Mouse (Mus musculus): ENCODE data around the gene Zfand2a. TPM values are rescaled to one million over a fixed set of nuclear protein-coding genes. Genes with fewer than 3 reads are reported as not detected.

Zfand2a gene
- total RNA-seq (2014; fragmentation: Nextera tagmentation) (10.9 and 19.5 TPM in 2 replicates), total RNA-seq (2017) (13.6 and 14.7 TPM in 2 replicates)

DNA sequence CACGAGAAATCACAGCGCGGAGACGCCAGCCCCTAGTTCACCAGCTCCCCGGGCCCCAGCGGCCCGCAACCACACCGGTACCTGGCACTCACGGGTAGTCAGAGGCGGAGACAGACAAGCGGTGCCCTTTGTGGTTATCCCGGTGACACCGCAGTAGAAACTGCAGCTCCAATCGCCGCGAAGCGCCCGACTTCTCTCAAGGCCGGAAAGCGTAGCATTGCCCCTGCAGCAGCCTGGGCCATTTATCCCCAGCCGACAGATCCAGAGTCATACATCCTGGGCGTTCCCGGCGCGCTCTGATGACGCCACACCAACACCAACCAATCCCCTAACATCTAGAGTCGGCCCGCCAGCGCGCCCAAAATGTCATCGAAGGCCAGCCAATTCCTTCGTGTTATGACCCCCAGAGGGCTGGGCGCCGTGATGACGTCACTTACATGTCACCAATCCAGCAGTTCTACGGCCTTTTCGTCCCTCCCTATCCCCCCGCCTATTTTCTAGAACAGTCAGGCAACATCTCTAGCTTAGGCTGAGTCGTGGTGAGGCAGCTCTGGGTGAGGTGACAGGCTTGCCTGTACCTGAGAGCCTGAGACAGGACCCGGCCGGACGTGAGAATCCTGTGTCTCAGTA lies at the start of gene Zfand2a:
Gene Zfand2a, minus strand, starts transcription at position 365 of the 630 bp plus-strand sequence.
- peak; percentile 98 for ATAC-seq (replicated peaks; ENCODE audit: low FRiP score, low TSS enrichment, poor library complexity, severe bottlenecking)

DNA sequence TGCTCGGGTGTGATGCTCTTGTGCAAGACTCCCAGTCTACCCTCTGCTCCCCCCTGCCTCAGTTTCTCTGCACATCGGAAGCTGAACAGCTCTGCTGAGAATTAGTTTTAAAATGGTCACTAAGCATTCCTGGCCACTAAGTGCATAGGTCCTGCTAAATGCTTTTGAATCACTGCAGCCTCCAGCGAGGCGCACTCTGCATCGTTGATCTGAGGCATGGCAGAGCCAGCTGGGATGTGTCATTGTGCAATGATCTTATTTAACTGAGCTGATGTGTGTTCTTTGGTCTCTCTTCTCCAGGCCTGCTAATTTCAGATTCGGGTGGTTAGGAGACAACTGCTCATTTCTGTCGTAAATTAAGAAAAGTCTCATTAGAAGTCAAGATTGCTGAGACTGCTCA lies 44.5 kb upstream of the Zfand2a start:
- no peak for ATAC-seq (replicated peaks; ENCODE audit: low FRiP score, low TSS enrichment, poor library complexity, severe bottlenecking)

DNA sequence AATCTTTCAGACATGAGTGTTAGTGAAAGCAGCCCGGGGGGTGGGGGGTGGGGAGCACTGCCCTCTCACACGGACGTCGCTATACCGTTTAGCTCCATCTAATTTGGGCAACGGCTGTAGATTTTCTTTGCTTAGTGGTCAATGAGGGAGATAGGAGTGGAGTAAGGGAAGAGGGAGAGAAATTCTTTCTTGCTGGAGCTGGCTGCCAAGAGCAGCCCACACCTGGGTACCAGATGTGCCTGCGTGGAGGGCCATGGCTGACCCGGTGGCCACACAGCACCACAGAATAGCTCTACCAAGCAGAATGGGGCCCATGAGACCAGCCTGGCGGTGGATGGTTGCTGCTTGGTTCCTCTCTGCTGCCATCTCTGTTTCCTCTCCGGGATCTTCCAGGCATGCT lies 37.6 kb upstream of the Zfand2a start:
- ATAC-seq (replicated peaks; ENCODE audit: low FRiP score, low TSS enrichment, poor library complexity, severe bottlenecking): no peak

DNA sequence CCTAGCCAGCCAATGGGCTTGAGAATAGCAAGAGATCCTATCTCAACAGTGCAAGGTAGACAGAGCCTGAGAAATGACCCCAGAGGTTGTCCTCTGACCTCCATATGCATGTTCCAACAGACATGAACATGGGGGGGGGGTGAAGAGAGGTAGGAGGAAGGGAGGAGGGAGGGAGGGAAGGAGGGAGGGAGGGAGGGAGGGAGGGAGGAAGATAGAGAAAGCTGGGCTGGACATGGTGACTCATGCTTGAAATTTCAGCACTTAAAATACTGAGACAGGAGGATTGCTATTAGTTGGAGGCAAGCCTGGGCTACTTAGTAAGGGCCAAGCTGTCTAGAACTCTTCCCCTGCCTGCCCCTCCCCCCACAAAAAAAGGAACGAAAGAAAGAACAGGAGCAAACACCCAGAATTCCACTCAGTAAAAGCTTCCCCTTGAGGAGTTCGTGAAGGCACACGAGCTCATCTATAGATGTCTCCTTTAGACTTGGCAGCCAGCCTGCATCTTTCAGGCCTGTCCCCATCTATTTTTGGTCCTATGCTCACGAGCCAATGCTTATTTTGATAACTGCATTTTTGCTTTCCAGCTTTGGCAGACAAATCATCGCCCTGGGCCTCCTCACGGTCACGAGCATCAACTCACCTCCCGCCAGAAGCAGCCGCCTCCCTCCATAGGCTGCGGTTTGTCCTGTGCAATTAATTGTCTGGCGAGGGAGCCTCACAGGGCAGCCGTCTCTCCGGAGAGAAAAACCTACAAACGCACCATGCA lies 35.9 kb upstream of the Zfand2a start:
- no peak for ATAC-seq (replicated peaks; ENCODE audit: low FRiP score, low TSS enrichment, poor library complexity, severe bottlenecking)

DNA sequence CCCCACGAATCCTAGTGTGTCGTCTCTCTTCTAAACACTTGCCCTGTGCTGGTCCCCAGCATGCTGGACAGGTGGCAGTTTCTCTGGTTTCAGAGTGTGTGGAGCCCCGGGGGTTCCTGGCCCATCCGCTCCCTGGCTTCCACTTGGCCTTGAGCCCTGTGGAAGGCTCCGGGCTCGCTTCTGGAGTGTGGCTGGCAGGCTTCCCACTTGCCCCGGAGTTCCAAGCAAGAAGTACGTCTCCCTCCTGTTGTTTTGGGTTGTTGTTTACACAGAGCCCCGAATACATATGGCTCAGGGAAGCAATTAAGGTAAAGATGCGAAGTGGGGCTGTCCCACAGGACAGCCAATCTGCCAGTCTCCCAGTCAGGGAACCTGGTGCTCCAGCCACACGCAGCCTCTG lies 31.9 kb upstream of the Zfand2a start:
- no peak for ATAC-seq (replicated peaks; ENCODE audit: low FRiP score, low TSS enrichment, poor library complexity, severe bottlenecking)

DNA sequence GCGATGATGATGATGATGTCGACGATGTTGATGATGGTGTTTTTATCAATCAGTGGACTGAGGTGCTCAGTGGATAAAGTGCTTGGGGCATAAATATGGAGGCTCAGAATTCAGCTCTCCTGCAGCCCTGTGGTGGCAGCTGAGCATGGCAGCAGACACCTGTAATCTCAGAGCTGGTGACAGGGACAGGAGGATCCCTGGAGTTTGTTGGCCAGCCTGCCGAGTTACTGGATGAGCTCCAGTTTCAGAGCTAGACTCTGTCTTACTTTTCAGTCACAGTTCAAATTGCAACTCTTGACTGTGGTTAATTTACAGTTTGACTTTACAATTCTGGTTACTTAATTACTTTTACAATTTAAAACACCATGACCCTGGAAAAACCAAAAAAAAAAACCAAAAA lies 27.9 kb upstream of the Zfand2a start:
- no peak for ATAC-seq (replicated peaks; ENCODE audit: low FRiP score, low TSS enrichment, poor library complexity, severe bottlenecking)

DNA sequence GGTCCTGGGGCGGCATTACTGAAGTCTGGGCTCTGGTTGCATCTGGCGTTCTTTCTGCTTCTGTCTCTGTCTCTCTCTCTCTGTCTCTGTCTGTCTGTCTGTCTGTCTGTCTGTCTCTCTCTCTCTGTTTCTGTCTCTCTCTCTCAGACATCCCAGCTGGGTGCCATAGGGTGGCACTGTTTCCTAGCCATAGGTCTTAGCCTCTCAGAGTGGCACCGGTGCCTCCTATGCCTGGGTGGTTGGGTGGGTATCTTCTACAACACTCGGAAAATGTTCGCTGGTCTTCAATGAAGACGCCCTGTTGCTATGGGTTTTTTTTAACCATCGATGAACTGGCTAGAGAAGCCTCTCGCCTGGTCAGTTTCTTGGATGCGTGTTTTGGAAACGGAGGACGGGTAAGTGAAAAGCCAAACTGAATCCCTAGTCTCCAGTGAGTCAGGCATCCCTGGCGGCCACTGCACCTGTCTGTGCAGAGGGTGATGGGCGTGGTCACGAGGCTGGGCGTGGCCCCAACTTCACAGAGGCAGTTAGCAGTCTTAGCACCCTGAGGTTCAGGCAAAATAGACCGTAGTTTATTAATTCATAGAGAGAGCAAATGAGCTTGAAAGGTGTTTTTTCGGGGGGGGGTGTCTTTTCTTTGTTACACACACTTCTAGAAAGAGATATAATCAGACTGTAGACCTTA lies 26.5 kb upstream of the Zfand2a start:
- ATAC-seq (replicated peaks; ENCODE audit: low FRiP score, low TSS enrichment, poor library complexity, severe bottlenecking): peak; percentile 61

DNA sequence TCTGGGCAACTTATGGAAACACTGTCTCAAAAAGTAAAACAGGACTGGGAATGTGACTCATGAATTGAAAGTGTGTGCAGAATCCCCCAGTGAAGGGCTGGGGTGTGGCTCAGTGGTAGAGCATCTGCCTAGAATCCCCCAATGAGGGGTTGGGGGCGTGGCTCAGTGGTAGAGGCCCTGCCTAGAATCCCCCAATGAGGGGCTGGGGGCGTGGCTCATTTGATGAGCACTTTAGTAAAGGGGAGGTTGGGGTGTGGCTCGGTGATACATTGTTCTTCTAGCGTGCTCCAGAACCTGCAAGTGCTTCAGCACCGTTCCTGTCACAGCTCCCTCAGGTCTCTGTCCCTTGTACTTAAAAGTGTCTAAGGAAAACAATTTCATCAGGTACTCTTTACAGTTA lies 21.9 kb upstream of the Zfand2a start:
- no peak for ATAC-seq (replicated peaks; ENCODE audit: low FRiP score, low TSS enrichment, poor library complexity, severe bottlenecking)

DNA sequence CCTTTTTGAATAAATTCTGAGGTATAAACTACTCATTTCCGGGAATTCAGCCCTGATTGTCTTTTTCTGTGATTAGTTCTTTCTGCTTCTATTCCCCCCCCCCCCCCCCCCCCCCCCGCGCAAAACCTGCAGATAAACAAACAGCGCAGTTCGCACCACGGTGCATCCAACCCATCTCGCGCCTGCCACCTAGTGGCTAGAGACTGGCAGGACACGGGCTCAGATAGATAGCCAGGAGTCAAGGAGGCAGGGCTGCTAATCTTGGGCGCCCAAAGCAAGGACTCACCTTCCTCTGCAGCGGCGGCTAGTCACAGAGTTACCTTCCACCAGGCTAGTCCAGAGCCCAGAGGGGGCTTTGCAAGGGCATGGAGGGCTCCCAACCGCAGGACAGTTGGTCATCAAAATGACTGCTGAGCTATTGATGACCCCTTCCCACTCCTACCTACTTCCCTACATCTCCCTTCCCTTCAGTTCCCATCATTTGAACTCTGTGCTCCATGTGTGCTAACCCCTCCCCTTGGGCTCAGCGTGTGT lies 20.8 kb upstream of the Zfand2a start:
- peak; percentile 98 for ATAC-seq (replicated peaks; ENCODE audit: low FRiP score, low TSS enrichment, poor library complexity, severe bottlenecking)

DNA sequence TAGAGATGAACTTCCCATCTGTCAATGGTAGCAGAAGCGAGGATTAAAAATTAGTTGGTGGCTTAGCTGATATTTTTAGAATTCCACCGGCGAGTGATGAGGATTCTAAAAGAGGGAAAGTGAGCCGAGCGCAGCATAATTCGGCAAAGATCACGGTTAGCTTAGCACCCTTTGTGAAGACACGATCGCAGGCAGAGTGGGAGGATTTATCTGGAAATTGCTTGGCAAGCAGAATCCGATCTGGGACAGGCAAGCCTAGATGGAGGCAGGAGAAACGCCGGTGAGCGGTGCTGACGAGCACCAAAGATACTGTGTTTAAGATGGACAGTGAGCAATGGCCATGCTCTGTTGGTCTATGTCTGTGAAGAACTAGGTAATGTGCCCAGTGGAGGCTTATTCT lies 17.9 kb upstream of the Zfand2a start:
- no peak for ATAC-seq (replicated peaks; ENCODE audit: low FRiP score, low TSS enrichment, poor library complexity, severe bottlenecking)

DNA sequence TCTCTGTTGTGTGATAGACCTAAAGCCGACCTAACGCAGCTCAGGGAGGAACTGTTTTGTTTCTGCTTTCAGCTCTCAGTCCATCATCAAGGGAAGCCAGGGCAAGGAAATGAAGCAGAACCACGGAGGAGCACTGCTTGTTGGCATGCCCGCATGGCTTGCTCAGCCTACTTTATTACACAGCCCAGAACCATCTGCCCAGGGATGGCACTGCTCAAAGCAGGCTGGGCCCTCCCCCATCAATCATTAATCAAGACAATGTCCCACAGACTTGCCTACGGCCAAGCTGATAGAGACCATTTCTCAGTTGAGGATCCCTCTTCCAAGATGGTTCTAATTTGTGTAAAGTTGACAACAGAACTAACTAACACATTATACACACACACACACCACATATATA lies 14.4 kb upstream of the Zfand2a start:
- ATAC-seq (replicated peaks; ENCODE audit: low FRiP score, low TSS enrichment, poor library complexity, severe bottlenecking): no peak

DNA sequence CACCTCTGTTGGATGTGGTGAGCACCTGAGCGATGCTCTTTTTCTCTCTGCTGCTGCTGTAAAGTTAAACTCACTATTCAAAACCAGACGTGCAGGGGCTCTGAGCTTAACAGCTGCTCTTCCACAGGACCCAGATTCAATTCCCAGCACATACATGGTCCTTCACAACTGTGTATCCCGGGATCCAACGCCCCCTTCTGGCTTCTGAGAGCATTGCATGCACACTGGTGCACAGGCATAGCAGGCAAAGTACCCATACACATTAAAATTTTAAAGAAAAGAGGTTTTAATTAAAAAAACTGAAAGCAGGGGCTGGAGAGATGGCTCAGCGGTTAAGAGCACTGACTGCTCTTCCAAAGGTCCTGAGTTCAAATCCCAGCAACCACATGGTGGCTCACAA lies 12.6 kb upstream of the Zfand2a start:
- ATAC-seq (replicated peaks; ENCODE audit: low FRiP score, low TSS enrichment, poor library complexity, severe bottlenecking): no peak

DNA sequence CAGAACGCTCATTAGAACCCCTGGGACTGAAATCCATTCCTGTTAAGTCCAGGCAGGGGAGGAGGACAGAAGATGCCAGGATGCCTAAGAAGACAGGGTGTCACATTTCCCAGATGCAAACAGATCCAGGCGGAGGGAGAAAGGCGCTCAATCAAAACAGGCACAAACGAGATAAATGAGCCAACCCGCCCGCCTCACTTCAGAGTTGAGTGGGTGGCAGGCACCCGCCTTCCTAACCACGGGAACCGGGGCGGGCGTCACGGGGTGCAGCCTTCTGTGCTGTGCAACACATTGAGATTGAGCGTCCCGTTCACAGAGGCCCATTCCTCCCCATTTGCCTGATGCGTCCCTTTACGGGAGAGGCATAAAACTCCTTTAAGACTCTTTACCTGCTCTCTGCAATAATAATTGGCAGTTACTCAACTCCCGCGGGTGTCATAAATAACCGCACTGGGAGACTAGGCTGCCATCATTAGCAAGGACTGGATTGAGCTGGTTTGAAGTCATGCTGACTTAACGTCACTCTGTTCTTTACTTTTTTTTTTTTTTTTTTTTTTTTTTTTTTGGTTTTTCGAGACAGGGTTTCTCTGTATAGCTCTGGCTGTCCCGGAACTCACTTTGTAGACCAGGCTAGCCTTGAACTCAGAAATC lies 10.8 kb upstream of the Zfand2a start:
- ATAC-seq (replicated peaks; ENCODE audit: low FRiP score, low TSS enrichment, poor library complexity, severe bottlenecking): no peak

DNA sequence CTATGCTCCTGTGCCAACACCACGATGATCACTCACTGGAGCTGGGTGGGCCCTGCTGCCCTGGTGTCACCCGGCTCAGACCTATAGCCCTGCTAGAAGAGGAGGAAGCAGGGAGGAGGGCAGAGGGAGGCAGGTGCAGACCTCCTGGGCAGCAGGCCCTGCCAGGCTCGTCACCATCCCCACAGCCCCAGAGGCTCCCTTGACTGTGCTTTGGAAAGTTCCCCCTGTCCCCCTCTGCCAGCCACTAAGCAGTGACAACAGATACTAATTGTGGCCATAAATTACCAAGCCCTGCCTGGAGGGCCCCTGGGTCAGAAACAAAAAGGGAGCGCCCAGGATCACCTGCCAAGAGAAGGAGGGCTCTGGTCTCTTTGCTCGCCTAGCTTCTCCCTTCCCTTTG lies 9.3 kb upstream of the Zfand2a start:
- ATAC-seq (replicated peaks; ENCODE audit: low FRiP score, low TSS enrichment, poor library complexity, severe bottlenecking): no peak

DNA sequence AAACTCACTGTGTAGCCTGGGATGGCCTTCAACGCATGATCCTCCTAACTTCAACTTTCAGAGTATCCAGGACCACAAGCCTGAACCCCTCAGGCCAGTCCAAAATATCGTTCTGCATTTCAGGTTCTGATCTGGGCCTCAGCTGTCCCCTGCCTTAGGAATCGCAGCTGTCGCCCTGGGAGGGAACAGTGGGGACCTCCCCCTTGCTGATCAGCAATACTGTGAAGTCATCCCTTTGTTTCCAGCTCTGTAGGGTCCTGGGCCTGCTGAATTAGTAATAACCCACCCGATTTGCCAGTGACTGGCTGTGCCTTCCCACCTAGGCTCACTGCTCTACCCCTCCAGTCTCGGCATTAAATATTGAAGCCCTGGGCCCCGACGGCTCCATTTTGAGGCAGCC lies 7.0 kb upstream of the Zfand2a start:
- no peak for ATAC-seq (replicated peaks; ENCODE audit: low FRiP score, low TSS enrichment, poor library complexity, severe bottlenecking)

DNA sequence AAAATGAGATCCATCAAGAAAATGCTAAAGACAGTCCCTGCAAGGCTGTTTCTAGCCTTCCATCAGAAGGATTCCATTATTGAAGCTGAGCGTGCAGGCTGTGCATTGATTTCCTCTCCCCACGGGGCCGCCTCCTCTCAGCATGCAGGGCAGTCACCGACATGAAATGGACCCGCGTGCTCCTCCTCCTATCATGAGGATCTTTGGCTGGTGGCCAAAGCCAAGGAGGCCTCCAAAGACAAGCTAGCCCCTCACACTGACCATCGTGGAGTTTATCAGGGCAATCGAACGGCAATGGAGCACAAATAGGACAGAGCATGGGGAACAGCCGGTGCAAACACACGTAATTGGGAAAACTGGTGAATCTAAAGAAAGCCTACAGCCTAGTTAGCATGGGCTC lies 5.8 kb upstream of the Zfand2a start:
- ATAC-seq (replicated peaks; ENCODE audit: low FRiP score, low TSS enrichment, poor library complexity, severe bottlenecking): no peak

DNA sequence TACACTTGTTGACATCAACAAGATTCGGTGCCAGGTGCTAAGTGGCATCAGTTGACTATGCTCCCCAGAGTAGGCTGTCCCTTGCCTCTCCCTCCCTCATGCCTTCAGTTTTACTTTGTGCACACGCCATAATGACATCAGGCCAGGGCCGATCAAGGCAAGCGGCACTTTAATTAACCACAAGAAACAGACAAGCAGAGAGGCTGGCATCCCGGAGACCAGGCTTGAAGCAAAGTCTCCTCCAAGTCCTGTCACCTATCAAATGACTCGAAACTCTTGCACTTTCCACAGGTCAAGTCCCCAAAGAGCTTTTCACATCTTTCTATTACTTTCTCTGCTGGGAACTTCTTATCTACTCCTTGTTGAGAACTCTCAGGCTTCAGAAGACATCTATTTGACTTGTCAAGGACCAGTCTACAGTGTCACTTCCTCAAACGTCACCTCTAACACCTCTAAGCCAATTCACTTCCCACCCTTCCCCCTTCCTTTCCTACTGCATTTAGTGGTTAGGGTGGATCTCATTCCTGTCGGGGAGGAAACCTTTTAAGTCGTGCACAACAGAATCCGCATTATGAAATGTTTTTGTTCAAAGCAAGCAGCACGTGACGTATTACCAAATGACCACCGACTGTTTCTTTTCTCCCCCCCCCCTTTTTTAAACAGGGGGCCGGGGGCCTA lies 1.0 kb downstream of the Zfand2a start:
- ATAC-seq (replicated peaks; ENCODE audit: low FRiP score, low TSS enrichment, poor library complexity, severe bottlenecking): no peak

DNA sequence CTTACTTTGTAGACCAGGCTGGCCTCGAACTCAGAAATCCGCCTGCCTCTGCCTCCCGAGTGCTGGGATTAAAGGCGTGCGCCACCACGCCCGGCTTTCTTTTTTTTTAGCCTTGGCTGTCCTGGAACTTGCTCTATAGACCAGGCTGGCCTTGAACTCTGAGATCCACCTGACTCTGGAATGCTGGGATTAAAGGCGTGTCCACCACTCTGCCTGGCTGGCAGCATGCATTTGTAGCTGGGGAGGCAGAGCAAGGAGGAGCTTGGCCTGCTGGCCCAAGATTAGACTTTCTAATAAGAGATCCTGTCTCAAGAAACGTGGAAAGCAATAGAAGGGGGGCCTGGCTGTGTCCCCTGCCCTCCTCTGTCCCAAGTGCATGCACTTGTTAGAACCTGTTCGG lies 3.9 kb downstream of the Zfand2a start:
- no peak for ATAC-seq (replicated peaks; ENCODE audit: low FRiP score, low TSS enrichment, poor library complexity, severe bottlenecking)

DNA sequence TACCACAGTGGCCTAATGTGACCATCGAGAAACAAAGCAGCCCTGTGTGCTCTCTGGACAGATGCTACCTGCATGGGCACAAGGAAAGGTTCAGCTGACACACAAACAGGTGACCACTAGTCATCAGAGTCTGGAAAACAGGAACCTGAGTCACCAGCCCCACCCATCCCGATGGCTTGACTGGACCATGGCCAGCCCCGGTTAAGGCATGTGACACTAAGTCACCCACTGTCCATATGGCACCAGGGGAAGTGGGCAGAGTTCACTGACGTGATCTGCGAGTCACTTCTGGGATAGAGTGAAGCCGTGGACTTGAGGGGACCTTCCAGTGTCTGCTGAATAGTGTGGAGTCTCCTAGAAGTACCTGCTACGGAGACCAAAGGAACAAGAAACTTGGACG lies 5.3 kb downstream of the Zfand2a start:
- ATAC-seq (replicated peaks; ENCODE audit: low FRiP score, low TSS enrichment, poor library complexity, severe bottlenecking): no peak

Data from megakaryocyte-erythroid progenitor cell, adult 5-6 weeks (primary cell).